Mouse (Mus musculus): ENCODE measurements around the gene Olfr1303. TPM values are rescaled to one million over a fixed set of nuclear protein-coding genes. Genes with fewer than 3 reads are reported as not detected.

Olfr1303 gene
- not detected in 3 replicates for total RNA-seq (2017)

GRCm38 (mm10) chr2:111820240-111820639 is at the start of gene Olfr1303:
TSS of gene Olfr1303 (minus strand) at chr2:111820340.
- ATAC-seq (replicated peaks; ENCODE audit: insufficient number of reproducible peaks, low FRiP score, low TSS enrichment, poor library complexity, severe bottlenecking), result no peak

GRCm38 (mm10) chr2:111812936-111813335 is 7.2 kb downstream of the Olfr1303 start:
- ATAC-seq (replicated peaks; ENCODE audit: insufficient number of reproducible peaks, low FRiP score, low TSS enrichment, poor library complexity, severe bottlenecking), result no peak

GRCm38 (mm10) chr2:111777129-111777528 is 43.0 kb downstream of the Olfr1303 start, which contains the start of gene Olfr1302:
TSS of gene Olfr1302 (plus strand) at chr2:111777429.
- ATAC-seq (replicated peaks; ENCODE audit: insufficient number of reproducible peaks, low FRiP score, low TSS enrichment, poor library complexity, severe bottlenecking), result no peak

Other genes starting within 250 kb of the Olfr1303 start
- 0.10 TPM in 1 of 3 replicates, not detected in the others for gene Olfr1297, start 193.8 kb downstream of the Olfr1303 start, total RNA-seq (2017)
- not detected in 3 replicates for gene Olfr1298, start 171.1 kb downstream of the Olfr1303 start, total RNA-seq (2017)
- not detected in 3 replicates for gene Olfr1299, start 158.9 kb downstream of the Olfr1303 start, total RNA-seq (2017)
- 0.29 TPM in 1 of 3 replicates, not detected in the others for gene Olfr1301, start 69.3 kb downstream of the Olfr1303 start, total RNA-seq (2017)
- gene Olfr1302, start 42.9 kb downstream of the Olfr1303 start, total RNA-seq (2017), result not detected in 3 replicates
- gene Olfr1305, start 56.8 kb upstream of the Olfr1303 start, total RNA-seq (2017), result not detected in 3 replicates
- not detected in 3 replicates for gene Olfr1306, start 95.9 kb upstream of the Olfr1303 start, total RNA-seq (2017)
- under 0.01 to 0.10 TPM in 2 of 3 replicates, not detected in the other for gene Olfr1307, start 129.1 kb upstream of the Olfr1303 start, total RNA-seq (2017)
- not detected in 3 replicates for gene Olfr1308, start 144.6 kb upstream of the Olfr1303 start, total RNA-seq (2017)
- gene Olfr1309, start 169.9 kb upstream of the Olfr1303 start, total RNA-seq (2017), result not detected in 3 replicates
- not detected in 3 replicates for gene Olfr1310, start 192.4 kb upstream of the Olfr1303 start, total RNA-seq (2017)
- gene Olfr1311, start 204.1 kb upstream of the Olfr1303 start, total RNA-seq (2017), result not detected in 3 replicates
- gene Olfr1312, start 229.9 kb upstream of the Olfr1303 start, total RNA-seq (2017), result not detected in 3 replicates